Mouse (Mus musculus): ENCODE results near the gene Fut4.
"Not testable (repeated sequence)": the region's sequence is repeated elsewhere in the genome, so short reads cannot be mapped to it uniquely, and the experiment has no call there.

The Fut4 gene

GRCm38 (mm10) chr9:14724755-14725420 is 27.3 kb downstream of the Fut4 start:
- no peak for DNase-seq

DNA sequence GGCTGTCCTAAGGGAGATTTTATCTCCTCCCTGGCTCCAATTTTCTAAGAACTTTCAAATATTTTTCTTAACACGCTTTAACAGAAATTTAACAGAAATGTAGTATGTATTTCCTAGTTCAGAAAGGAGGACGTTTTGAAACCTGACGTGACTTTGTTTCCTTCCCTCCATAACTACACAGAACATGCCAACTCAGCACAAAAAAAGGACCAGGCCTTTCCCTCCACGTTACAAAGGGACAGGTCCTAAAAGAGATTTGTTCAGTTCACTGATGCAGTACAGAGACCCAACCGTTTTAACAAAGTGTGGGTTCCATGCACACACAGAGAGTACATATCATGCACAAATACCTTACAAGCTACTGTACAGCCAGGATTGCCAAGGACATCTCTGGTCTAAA is 30.6 kb downstream of the Fut4 start:
- no peak for DNase-seq

DNA sequence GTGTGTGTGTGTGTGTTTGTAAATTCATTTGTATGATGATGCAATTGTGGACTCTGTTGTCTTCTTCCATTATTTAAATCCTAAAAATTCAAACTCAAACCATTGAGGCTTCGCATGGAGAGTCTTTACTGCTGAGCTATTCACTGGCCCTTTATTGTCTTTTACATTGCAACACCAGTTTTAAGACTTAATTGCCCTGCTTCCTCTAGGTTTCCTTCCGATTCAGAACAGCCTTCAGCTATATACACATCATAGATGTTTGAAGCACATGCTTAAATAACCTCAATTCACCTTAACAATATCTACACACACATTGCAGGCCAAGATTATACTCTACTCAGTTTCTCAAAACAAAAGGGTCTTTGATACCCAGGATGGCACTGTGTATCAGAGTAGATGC is 31.8 kb downstream of the Fut4 start:
- no peak for DNase-seq

DNA sequence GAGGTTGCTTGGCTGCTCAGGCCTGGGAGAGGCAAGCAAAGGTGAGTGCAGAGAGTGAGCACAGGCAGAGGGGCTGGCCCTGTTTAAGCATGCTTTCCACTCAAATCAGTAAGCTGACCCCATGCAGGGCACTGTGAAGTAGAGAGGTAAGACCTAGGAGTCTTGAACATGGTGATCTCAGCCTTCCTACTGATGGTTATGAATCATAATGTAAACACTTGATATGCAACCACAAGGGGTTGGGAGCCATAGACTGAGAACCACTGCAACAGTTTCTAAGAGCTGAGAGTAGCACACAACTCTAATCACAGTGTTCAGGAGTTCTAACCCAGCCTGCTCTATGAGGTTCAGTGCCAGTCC is 33.9 kb downstream of the Fut4 start:
- no peak for DNase-seq

DNA sequence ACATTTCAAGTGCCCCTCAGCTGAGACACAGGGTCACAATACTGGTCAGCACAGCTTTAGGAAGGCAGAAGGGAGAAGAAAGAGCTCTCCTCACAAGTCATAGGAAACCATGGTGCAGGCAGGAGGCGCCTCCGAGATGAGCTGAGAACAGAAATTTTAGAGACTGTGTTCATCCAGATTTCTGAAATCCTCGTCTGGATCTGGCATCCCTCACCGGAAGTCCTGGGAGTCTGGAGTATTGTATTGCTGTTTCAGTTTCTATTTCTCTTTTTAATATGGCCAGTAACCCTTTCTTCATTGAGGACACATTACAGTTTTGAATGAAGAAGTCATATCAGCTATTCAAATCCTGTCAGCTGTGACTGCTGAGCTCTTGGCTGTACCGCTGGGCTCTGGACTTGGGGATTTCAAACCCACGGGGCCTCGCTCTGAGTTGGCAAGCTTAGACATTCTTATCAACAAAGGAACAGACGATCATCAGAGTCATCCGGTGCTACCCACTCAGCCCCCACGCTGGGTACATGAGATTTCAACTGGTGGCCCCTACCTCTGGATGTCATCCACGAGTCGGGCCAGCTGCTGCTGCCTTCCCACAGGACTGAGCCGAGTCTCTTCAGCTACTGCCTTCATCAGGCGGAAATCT is 34.4 kb downstream of the Fut4 start:
- DNase-seq = peak; percentile 60

- no peak for DNase-seq
Measured at GRCm38 (mm10) chr9:14715258-14715657, 36.9 kb downstream of the Fut4 start.

GRCm38 (mm10) chr9:14710910-14711309 is 41.3 kb downstream of the Fut4 start:
- no peak for DNase-seq

DNA sequence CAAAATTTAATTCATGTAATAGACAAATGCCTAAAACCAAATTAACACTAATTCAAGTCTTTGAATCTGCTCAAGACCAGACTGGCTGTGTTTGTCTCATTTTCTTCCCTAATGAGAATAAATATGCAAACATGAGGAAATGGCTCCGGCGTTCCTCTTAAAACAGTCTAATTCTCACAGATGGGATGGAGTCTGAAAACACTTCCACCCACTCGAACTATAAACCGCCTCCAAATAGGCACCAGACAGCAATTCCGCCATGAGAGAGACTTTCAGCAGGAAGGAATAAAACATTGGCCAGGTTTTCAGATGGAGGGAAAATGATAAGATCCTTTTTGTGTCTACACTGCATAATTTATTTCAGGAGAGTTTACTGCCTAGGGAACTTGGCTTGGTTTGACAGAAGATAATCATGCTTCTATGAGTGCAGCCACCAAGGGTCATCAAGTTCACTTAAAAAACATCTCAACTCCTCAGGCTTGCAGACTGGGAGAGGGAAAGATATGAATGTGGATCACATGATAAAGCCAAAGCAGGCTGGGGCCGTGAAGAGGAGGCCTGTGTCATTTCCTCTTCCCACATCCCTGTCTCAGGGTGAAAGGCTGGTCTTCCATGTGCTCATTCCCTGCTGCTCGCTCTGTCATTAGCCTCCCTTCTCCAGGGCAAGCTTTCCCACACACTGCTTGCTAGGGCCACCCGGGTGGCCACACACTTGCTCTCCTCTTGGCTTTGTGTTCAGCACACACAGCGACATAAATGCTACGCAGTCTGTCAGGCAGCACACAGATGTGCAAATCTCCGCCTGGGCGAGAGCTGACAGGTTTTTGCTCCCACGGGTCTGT is 46.7 kb downstream of the Fut4 start:
- peak; percentile 34 for DNase-seq

DNA sequence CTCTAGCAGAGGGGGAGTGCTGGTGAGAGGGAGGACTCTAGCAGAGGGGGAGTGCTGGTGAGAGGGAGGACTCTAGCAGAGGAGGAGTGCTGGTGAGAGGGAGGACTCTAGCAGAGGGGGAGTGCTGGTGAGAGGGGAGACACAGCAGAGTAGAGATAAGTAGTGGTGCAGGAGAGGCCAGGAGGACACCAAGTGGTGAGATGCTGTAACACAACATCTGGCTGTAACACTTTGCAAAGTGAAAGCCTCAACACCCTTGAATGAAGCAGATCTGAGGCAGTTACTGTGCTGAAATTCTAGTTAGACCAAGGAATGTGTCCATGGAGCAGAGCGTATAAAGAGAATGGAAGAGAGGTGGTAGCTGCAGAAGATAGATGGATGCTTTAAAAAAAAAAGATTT is 51.4 kb downstream of the Fut4 start:
- DNase-seq = not testable (repeated sequence)

DNA sequence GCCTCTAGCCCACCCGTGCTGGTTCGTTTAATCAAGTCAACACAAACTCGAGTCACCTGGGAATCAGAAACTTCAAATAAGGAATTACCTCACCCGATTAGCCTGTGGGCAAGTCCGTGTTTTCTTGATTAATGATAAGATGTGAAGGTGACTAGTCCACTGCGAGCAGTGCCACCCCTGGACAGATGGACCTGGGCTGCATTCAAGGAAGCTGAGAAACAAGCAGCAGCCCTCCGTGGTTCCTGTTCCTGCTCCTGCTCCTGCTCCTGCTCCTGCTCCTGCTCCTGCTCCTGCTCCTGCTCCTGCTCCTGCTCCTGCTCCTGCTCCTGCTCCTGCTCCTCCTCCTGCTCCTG is 52.9 kb downstream of the Fut4 start:
- no peak for DNase-seq

DNA sequence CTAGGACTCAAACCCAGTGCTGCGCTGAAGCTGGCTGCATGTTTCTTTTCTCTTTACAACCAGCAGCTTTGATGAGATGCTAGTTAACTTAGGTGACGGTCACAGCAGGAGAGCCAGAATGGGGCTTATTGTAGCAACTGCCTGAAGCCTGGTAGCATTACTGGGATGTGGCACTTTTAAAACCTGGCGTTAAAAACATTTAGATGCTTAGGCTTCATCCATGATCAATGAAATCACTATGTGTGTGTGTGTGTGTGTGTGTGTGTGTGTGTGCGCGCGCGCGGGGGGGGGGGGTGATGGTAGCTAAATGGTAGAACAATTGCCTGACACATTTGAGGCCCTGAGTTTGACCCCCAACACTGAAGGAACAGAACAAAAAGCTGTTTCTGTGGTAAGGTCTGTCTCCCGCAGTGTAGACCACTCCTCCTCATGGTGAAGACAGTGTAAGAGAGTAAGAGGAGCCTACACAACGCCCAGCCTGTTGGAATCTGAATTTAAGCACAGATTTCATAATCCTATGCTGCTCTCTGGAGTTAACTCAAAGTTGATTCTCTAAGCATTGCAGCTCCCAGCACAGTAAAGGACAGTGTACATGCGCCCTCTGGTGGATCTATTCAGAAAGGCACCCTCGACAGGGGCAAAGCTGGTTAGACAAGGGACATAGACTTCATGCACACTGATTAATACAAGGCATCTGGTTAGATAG is 53.5 kb downstream of the Fut4 start:
- peak; percentile 93 for DNase-seq
